Mouse (Mus musculus) testis, adult 2 months (tissue): Measurements from ENCODE around the gene Dusp14. TPM values are rescaled to one million over a fixed set of nuclear protein-coding genes. Genes with fewer than 3 reads are reported as not detected.

Experiments
- H3K27ac ChIP-seq: fragments of 200-500 bp; 2 replicates; pipeline ENCODE4 v1.5.1; 2012; ENCODE audit warnings: low read depth, low read length; ENCODE audit not compliant: control insufficient read depth, insufficient read depth
- H3K27me3 ChIP-seq: fragments of 200-500 bp; 2 replicates; pipeline ENCODE4 v1.6.1; 2012; ENCODE audit warnings: mild to moderate bottlenecking, low read length, moderate library complexity; ENCODE audit not compliant: control insufficient read depth, insufficient read depth
- H3K36me3 ChIP-seq: fragments of 200-500 bp; 2 replicates; pipeline ENCODE4 v1.6.1; 2012; ENCODE audit warnings: mild to moderate bottlenecking, low read length; ENCODE audit not compliant: control insufficient read depth, insufficient read depth
- H3K4me1 ChIP-seq: fragments of 200-500 bp; 2 replicates; pipeline ENCODE4 v1.6.1; 2012; ENCODE audit warnings: low read length; ENCODE audit not compliant: control insufficient read depth, insufficient read depth
- H3K4me3 ChIP-seq: fragments of 200-500 bp; 2 replicates; pipeline ENCODE4 v1.5.1; 2012; ENCODE audit warnings: low read depth, mild to moderate bottlenecking, low read length, moderate library complexity, mixed read lengths; ENCODE audit not compliant: control insufficient read depth
- CTCF ChIP-seq: fragments of 200-500 bp; IDR thresholded peaks from 2 replicates; pipeline ENCODE4 v1.5.1; 2012; ENCODE audit warnings: low read depth, mild to moderate bottlenecking, inconsistent platforms, low read length, moderate library complexity; ENCODE audit not compliant: control insufficient read depth, insufficient read depth, insufficient replicate concordance
- POLR2A ChIP-seq: fragments of 200-500 bp; IDR thresholded peaks from 2 replicates; pipeline ENCODE4 v1.6.1; 2012; ENCODE audit warnings: low read depth, mild to moderate bottlenecking, inconsistent platforms, low read length, moderate library complexity; ENCODE audit not compliant: control insufficient read depth
- polyA plus RNA-seq: library from polyadenylated mRNA; depleted of rRNA; stranded (reverse); fragments of >200 nt; gene quantifications from 2 replicates; pipeline ENCODE4 v1.2.3, GENCODE M21; 2012

Dusp14 gene
- polyA plus RNA-seq, 1 experiment, result 2.5 TPM

GRCm38 (mm10) chr11:84040621-84041020, 28.4 kb downstream of the Dusp14 start:
- H3K4me1 ChIP-seq, result no peaks in the 10 kb centered on the region
- no peak overlapping the region for H3K4me3 ChIP-seq
- no peaks in the 10 kb centered on the region; the same call in none of the 2 replicates for H3K36me3 ChIP-seq
- H3K27ac ChIP-seq, result no peak overlapping the region
- no peaks in the 10 kb centered on the region for H3K27me3 ChIP-seq
- TF ChIP-seq CTCF, result no peak
- no peak for TF ChIP-seq POLR2A

DNA sequence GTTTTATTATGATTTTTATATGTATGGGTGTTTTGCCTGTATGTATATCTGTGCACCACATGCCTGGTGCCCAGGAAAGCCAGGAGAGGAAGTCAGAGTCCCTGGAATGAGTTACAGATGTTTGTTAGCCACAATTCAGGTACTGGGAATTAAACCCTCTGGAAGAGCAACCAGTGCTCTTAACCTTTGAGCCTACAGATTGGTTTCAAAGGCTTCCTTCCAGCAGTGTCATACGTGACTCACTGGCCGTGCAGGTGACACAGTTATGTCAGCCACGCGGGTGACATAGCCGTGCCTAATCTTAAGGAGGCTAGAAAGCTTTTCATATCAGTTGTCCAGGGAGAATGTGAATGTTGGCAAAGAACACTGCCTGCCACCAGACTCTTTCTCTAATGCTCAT, 35.4 kb downstream of the Dusp14 start:
- Histone ChIP-seq H3K4me1 (no peaks in the 10 kb centered on the region), H3K36me3 (no peaks in the 10 kb centered on the region), H3K27me3 (no peaks in the 10 kb centered on the region), H3K4me3 (no peak overlapping the region), H3K27ac (no peak overlapping the region)
- TF ChIP-seq POLR2A, result no peak
- no peak for TF ChIP-seq CTCF

DNA sequence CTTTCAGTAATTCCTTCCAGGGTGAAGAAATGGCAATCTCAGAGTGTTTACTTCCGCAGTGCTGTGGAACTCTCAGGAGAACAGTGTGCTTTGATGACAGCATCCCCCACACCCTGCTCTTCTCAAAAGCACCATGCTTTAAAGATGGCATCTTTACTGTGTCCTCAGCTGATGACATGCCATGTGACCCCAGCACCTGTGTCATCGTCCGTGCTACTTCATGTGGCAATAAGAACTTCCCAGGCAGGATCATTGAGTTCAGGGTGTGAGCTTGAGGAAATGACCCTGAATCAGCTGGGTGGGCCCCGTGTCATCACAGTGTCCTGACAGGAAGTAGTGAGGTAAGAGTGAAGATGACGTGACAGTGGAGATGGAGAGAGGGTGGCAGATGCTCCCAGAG, 36.5 kb downstream of the Dusp14 start:
- Histone ChIP-seq H3K4me1 (no peaks in the 10 kb centered on the region), H3K4me3 (no peak overlapping the region), H3K36me3 (no peaks in the 10 kb centered on the region)

DNA sequence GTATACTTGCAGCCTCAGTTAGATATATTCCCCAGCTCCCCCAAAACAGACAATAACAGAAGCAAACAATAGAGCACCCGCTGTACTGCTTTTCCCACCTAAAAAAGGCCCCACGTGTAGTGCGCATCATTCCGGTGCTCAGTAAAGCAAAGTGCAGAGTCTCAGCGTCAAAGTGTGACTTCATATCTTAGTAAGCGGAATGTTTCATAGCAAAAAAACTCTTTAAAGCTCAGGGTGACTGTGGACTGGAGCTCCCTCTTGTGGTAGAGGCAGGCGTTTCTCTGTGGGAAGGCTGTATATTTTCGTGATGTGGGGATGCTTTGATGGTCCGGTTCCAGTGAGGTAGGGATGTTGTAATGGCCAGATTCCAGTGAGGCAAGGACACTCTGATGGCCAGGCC, 37.1 kb downstream of the Dusp14 start:
- H3K36me3 ChIP-seq, result no peaks in the 10 kb centered on the region
- peak; percentile 42; the same call in 1 of the 2 replicates for TF ChIP-seq CTCF
- TF ChIP-seq POLR2A, result no peak
- H3K27ac ChIP-seq, result no peak overlapping the region
- H3K4me1 ChIP-seq, result no peaks in the 10 kb centered on the region
- H3K27me3 ChIP-seq, result no peaks in the 10 kb centered on the region
- no peak overlapping the region for H3K4me3 ChIP-seq

More for the DNA sequence above, 36.5 kb downstream of the Dusp14 start:
- Histone ChIP-seq H3K27me3 (no peaks in the 10 kb centered on the region), H3K27ac (no peak overlapping the region)
- TF ChIP-seq POLR2A (no peak), CTCF (no peak)

DNA sequence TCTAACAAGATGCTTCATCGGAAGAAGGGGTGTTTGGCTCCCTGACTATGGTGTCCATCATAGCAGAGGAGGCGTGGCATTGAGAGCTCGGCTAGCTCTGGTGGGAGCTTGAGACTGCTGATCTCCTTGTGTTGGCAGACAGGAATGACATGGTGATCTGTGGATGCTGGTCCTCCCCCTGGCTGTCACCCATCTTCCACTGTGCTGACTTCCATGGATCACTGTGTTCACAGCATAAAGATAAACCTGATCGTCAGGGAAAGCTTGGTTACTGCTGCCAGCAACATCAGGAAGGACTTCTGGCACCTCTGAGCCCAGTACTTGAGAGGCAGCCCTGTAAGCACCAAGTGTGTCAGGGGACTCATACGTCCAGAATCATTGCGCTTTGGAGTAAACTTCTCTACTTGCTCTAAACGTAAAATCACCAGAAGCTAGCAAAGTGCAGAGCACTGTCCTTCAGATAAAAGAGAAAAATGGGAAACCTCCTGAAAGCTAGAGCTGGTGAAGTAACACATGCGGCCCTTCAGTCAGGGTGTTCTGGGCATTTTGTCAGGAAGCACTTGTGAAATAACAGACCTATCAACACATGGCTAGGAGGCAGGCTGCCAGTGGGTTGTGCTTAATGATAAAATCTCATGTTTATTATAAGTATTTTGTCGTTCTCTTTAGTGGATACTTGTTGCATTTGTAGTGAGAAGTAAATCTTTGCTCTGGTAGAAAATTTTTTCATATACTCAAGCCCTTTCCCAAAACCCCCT, 40.6 kb downstream of the Dusp14 start:
- H3K4me1 ChIP-seq, result no peaks in the 10 kb centered on the region
- H3K27ac ChIP-seq, result no peak overlapping the region
- H3K4me3 ChIP-seq, result no peak overlapping the region
- peaks cover 6% of the 10 kb centered on the region for H3K36me3 ChIP-seq
- TF ChIP-seq POLR2A (no peak), CTCF (peak; percentile 29; the same call in 1 of the 2 replicates)
- no peaks in the 10 kb centered on the region for H3K27me3 ChIP-seq

DNA sequence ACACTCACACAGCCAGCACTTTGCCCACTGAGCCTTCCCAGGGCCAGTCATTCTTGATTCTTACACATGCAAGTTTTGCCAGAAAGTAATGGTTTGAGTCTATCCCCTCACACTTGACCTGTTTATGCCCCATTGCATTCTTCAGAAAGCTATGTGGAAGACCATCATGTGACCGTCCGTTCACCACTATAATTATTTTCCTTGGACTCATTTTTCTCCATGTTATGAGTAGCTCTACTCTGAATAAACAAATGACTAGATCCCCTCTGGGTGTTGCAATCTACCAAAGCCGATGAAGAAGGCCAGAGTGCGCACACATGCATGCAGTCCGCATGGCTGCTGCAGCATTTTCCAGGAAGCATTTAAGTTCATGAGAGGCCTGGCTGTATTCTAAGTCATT, 41.8 kb downstream of the Dusp14 start:
- peaks cover 6% of the 10 kb centered on the region for H3K36me3 ChIP-seq
- TF ChIP-seq CTCF (no peak), POLR2A (no peak)
- no peak overlapping the region for H3K4me3 ChIP-seq
- no peak overlapping the region for H3K27ac ChIP-seq
- H3K4me1 ChIP-seq, result no peaks in the 10 kb centered on the region
- H3K27me3 ChIP-seq, result no peaks in the 10 kb centered on the region

DNA sequence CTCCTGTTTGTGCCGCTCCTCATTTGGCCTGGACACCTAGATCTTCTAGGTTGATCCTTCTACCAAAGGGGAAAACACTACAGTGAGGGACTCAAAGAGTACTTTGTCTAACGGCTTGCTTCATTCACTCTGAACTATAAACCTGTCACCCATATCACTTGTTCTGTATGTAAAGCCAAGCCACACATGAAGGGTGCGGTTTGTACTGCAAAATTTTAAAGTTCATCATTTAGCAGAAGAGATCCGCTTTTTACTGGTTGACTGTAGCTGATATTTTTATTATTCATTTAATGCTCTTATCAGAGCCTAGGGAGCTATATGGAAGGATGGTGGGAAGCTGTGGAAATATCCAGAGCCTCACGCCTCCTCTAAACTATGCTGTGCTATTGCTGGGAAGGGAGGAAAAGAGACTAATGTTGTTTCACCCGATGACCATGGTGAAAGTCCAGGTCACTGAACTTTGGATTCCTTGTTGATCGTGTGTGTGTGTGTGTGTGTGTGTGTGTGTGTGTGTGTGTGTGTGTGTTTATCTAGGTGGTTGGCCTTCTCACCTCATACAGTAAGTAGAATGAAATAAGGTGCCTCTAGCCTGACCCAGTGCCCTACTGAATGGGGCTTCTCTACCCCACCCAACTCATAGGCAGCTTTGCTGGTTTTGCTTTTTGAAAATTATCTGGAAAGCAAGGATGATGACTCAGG, 52.1 kb downstream of the Dusp14 start:
- no peak overlapping the region for H3K27ac ChIP-seq
- no peaks in the 10 kb centered on the region for H3K4me1 ChIP-seq
- TF ChIP-seq CTCF (no peak), POLR2A (no peak)
- no peaks in the 10 kb centered on the region for H3K36me3 ChIP-seq
- H3K4me3 ChIP-seq, result no peak overlapping the region
- no peaks in the 10 kb centered on the region for H3K27me3 ChIP-seq
